Mouse (Mus musculus) heart, adult 2 months (tissue): ENCODE results near the gene Snx32. TPM values are rescaled to one million over a fixed set of nuclear protein-coding genes. Genes with fewer than 3 reads are reported as not detected.

Experiments used
- DNase-seq, 2 experiments: peaks; one replicate each; pipeline ENCODE4 v3.0.0; 2021
- H3K27ac ChIP-seq: fragments of 200-600 bp; 2 replicates; pipeline ENCODE4 v1.8.1; 2022
- H3K27me3 ChIP-seq: fragments of 200-500 bp; 2 replicates; pipeline ENCODE4 v1.6.1; 2012; ENCODE audit warnings: mild to moderate bottlenecking, low read length, inconsistent platforms, mixed read lengths; ENCODE audit not compliant: control insufficient read depth, insufficient read depth
- H3K36me3 ChIP-seq: fragments of 200-500 bp; 2 replicates; pipeline ENCODE4 v1.6.1; 2012; ENCODE audit warnings: low read length, inconsistent platforms; ENCODE audit not compliant: control insufficient read depth, insufficient read depth
- H3K4me1 ChIP-seq: fragments of 200-500 bp; 2 replicates; pipeline ENCODE4 v1.6.1; 2011; ENCODE audit warnings: low read length; ENCODE audit not compliant: control insufficient read depth, insufficient read depth
- H3K4me3 ChIP-seq: fragments of 200-600 bp; 2 replicates; pipeline ENCODE4 v1.8.1; 2022
- H3K79me2 ChIP-seq: fragments of 200-500 bp; replicated peaks from 2 replicates; pipeline ENCODE4 v1.6.1; 2012; ENCODE audit warnings: mild to moderate bottlenecking, inconsistent platforms, low read length, moderate library complexity, mixed read lengths; ENCODE audit not compliant: control insufficient read depth, insufficient read depth
- H3K9ac ChIP-seq: fragments of 200-500 bp; 2 replicates; pipeline ENCODE4 v1.6.1; 2012; ENCODE audit warnings: low read depth, mild to moderate bottlenecking, control low read depth, inconsistent platforms, low read length, mixed read lengths
- CTCF ChIP-seq: fragments of 200-600 bp; IDR thresholded peaks from 2 replicates; pipeline ENCODE4 v1.8.1; 2022; ENCODE audit warnings: antibody characterized with exemption, mild to moderate bottlenecking, moderate library complexity
- EP300 ChIP-seq: fragments of 200-500 bp; IDR thresholded peaks from 2 replicates; pipeline ENCODE4 v1.6.1; 2011; ENCODE audit warnings: low read depth, low read length, control low read depth; ENCODE audit not compliant: insufficient read depth
- POLR2A ChIP-seq: fragments of 200-500 bp; IDR thresholded peaks from 2 replicates; pipeline ENCODE4 v1.6.1; 2011; ENCODE audit warnings: mild to moderate bottlenecking, low read depth, low read length, control low read depth; ENCODE audit not compliant: insufficient read depth
- WGBS: fragments of 180-500 bp; shearing (Covaris S2); methylation state at CpG from one replicate; pipeline ENCODE4 v1.1.7; 2018; 5-methylcytosine and 5-hydroxymethylcytosine counted together
- intact Hi-C: fragments of 180-260 bp; cut with DNase I; formaldehyde crosslinking; loops from one replicate; pipeline ENCODE4 v1.15.1; 2025
- polyA plus RNA-seq: library from polyadenylated mRNA; depleted of rRNA; stranded (reverse); fragments of >200 nt; gene quantifications from 2 replicates; pipeline ENCODE4 v1.2.3, GENCODE M21; 2012
- total RNA-seq, 2 experiments: library from RNA; stranded (reverse); gene quantifications; 2 replicates each; pipeline ENCODE4 v1.2.3; 2021

Snx32 gene
- total and polyA plus RNA-seq, 3 experiments = 3.9 to 11.4 (median 5.2) TPM

- no peak overlapping the region for H3K27ac ChIP-seq
Measured at GRCm38 (mm10) chr19:5532520-5532919, 22.2 kb upstream of the Snx32 start.

GRCm38 (mm10) chr19:5530138-5530524 lies 19.8 kb upstream of the Snx32 start:
- Histone ChIP-seq H3K27ac (no peak overlapping the region), H3K4me3 (no peak overlapping the region), H3K79me2 (no peaks in the 10 kb centered on the region), H3K36me3 (no peaks in the 10 kb centered on the region), H3K27me3 (no peaks in the 10 kb centered on the region), H3K4me1 (peaks cover 2% of the 10 kb centered on the region), H3K9ac (no peak overlapping the region)
- no peak for DNase-seq
- WGBS = 72% methylated on average over 7 of the region's 7 CpGs
- TF ChIP-seq CTCF (no peak), POLR2A (no peak), EP300 (no peak)
- intact Hi-C loops = no loop called here

More at GRCm38 (mm10) chr19:5532520-5532919, 22.2 kb upstream of the Snx32 start:
- H3K4me3 ChIP-seq = no peak overlapping the region
- H3K9ac ChIP-seq = no peak overlapping the region
- no peaks in the 10 kb centered on the region for H3K79me2 ChIP-seq
- TF ChIP-seq EP300 (no peak), CTCF (no peak), POLR2A (no peak)
- H3K36me3 ChIP-seq = no peaks in the 10 kb centered on the region
- no peaks in the 10 kb centered on the region for H3K27me3 ChIP-seq
- peaks cover 2% of the 10 kb centered on the region for H3K4me1 ChIP-seq
- DNase-seq = no peak
- intact Hi-C loops = no loop called here
- 63% methylated on average over 8 of the region's 8 CpGs for WGBS

DNA sequence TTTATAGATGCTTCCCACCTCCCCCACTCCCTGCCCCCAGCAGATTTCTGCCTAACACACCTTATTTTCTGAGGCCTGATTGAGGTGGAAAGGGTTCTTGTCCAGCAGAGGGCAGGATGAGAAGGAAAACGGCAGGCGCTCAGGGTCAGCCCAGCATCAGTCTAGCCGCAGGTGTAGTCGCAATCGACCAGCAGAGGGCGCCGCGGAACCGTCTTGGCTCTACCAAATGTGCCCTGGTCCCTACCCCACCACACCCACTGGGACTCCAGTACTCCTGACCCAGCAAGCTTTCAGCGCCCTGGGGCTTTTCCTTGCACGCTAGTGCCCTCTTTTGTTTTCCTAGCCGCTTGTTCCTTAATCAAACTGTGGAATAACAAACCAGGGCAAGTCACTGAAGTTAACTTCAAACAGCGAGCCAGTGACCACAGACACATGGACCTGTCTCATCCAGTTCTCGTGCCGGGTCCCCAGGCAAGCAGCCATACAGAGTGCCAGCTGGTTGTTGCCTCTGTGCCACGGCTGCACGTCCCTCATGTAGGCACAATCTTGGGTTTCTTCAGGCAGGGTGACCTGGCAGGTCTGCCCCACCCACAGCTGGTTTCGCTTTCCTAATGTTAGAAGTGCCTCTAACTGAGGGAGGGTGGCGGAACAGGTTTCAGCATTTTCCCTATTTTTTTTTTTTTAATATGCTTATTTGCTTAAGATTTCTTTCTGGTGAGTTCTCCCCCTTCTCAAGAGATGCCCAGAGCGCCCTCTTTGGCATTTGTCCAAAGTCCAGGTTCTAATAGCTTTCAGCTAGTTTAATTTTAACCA lies 19.2 kb upstream of the Snx32 start:
- Histone ChIP-seq H3K4me1 (peaks cover 2% of the 10 kb centered on the region), H3K79me2 (no peaks in the 10 kb centered on the region), H3K4me3 (peak overlapping the region; percentile 36; the same call in 1 of the 2 replicates), H3K27me3 (no peaks in the 10 kb centered on the region), H3K27ac (peak overlapping the region; percentile 29; the same call in 1 of the 2 replicates), H3K36me3 (no peaks in the 10 kb centered on the region), H3K9ac (peak overlapping the region; percentile 57; the same call in 1 of the 2 replicates)
- intact Hi-C loops = loop anchor here (1.0 to 5.0 kb wide), 2 partner anchors 39 to 253 kb away; partner anchors contain the start of gene Ap5b1
- peak; percentile 95 to 97 for DNase-seq
- WGBS = 13% methylated on average over 20 of the region's 20 CpGs
- TF ChIP-seq EP300 = peak; percentile 96
- peak; percentile 90 for TF ChIP-seq CTCF
- no peak for TF ChIP-seq POLR2A

- Histone ChIP-seq H3K27ac (no peak overlapping the region), H3K36me3 (no peaks in the 10 kb centered on the region), H3K9ac (no peak overlapping the region), H3K79me2 (no peaks in the 10 kb centered on the region), H3K4me1 (peaks cover 2% of the 10 kb centered on the region), H3K27me3 (no peaks in the 10 kb centered on the region), H3K4me3 (no peak overlapping the region)
- 64% methylated on average over 5 of the region's 5 CpGs for WGBS
- intact Hi-C loops = loop anchor here (5.0 kb wide), 1 partner anchor 257 kb away; no protein-coding TSS in a partner anchor
- TF ChIP-seq EP300 (no peak), CTCF (no peak), POLR2A (no peak)
- no peak for DNase-seq
Measured at GRCm38 (mm10) chr19:5525204-5525603, 14.9 kb upstream of the Snx32 start.

DNA sequence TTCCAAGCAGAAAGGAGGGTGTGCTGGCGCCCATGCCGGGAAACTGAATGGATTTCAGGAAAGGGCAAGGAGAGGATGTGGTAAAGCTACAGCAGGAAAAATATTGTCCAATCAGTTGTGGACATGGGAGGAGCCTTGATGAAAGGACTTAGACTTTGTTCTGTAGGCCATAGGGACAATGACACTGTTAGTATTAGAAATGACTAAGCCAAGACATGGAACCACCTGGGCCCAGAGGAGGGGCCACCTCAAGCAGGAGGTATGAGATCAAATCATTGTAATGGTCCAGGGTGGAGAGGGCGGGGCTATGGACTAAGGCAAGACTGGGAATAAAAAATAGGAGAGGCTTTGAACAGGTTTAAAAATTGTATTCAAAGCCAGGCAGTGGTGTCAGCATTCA lies 8.4 kb upstream of the Snx32 start:
- TF ChIP-seq EP300 (no peak), POLR2A (no peak)
- intact Hi-C loops = no loop called here
- Histone ChIP-seq H3K79me2 (no peaks in the 10 kb centered on the region), H3K4me1 (no peaks in the 10 kb centered on the region), H3K9ac (no peak overlapping the region), H3K27me3 (no peaks in the 10 kb centered on the region), H3K36me3 (no peaks in the 10 kb centered on the region), H3K27ac (no peak overlapping the region), H3K4me3 (no peak overlapping the region)
- 80% methylated on average over 3 of the region's 3 CpGs for WGBS
- no peak for DNase-seq

DNA sequence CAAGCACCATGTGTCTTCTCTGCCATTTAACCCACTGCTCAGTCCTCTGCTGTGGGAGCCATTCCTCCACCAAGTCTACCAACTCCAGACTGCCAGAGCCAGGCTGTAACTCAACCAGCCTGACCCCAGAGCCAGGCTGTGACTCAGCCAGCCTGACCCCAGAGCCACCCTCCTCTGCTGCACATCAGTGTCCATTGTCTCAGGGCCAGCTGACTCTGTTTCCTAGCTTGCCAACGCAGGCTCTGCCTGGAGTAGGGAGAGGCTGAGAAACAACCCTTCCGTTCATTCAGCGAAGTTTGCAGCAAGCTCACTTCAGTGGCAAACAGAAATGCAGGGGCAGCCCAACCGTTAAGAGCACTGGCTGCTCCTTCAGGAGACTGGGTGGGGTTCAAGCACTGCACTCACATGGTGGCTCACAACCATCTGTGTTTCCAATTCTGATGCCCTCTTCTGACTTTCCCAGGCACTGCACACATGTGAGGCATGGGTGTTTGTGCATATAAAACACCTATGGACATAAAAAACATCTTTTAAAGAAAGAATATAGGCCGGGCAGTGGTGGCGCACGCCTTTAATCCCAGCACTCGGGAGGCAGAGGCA lies 6.7 kb upstream of the Snx32 start:
- H3K36me3 ChIP-seq = no peaks in the 10 kb centered on the region
- no peak for TF ChIP-seq EP300
- 0 out of 2 replicates have a peak, but pooled peaks have one; percentile 2 for TF ChIP-seq CTCF
- 76% methylated on average over 8 of the region's 8 CpGs for WGBS
- H3K27ac ChIP-seq = no peak overlapping the region
- no peak for DNase-seq
- no peaks in the 10 kb centered on the region for H3K79me2 ChIP-seq
- H3K27me3 ChIP-seq = no peaks in the 10 kb centered on the region
- intact Hi-C loops = no loop called here
- no peak overlapping the region for H3K4me3 ChIP-seq
- H3K9ac ChIP-seq = no peak overlapping the region
- H3K4me1 ChIP-seq = peaks cover 3% of the 10 kb centered on the region
